Mouse (Mus musculus): ENCODE data around the gene Palm2.
A peak's percentile ranks its signal among the peaks of the same experiment; 100 is the strongest.

- TF ChIP-seq POLR2A (IDR thresholded peaks at IDR 0.05; ENCODE audit: low read depth, low read length) (0 out of 2 replicates have a peak, but pooled peaks have one; percentile 27), CTCF (IDR thresholded peaks at IDR 0.05; ENCODE audit: borderline replicate concordance, insufficient read depth, low read length) (no peak)
Observed at GRCm38 (mm10) chr4:57560010-57560409, 126.0 kb downstream of the Palm2 start.

Data from embryonic fibroblast, embryonic 13.5 days (primary cell).